Mouse (Mus musculus): ENCODE results near the gene Akap12.
A peak's percentile ranks its signal among the peaks of the same experiment; 100 is the strongest.

Gene Akap12

GRCm38 (mm10) chr10:4364618-4365017 lies 98.4 kb downstream of the Akap12 start:
- no peak for DNase-seq

GRCm38 (mm10) chr10:4370105-4370504 lies 103.9 kb downstream of the Akap12 start:
- DNase-seq = no peak

- peak; percentile 32 to 37 for DNase-seq
Observed at GRCm38 (mm10) chr10:4372011-4372410, 105.8 kb downstream of the Akap12 start.

- DNase-seq = no peak
Observed at GRCm38 (mm10) chr10:4373558-4373957, 107.4 kb downstream of the Akap12 start.

- no peak for DNase-seq
Observed at GRCm38 (mm10) chr10:4374239-4374638, 108.1 kb downstream of the Akap12 start.

GRCm38 (mm10) chr10:4374734-4375133 lies 108.6 kb downstream of the Akap12 start:
- no peak for DNase-seq

- DNase-seq = no peak
Observed at GRCm38 (mm10) chr10:4375267-4375666, 109.1 kb downstream of the Akap12 start.

- no peak for DNase-seq
Observed at GRCm38 (mm10) chr10:4376461-4376860, 110.3 kb downstream of the Akap12 start.

GRCm38 (mm10) chr10:4376931-4377330 lies 110.8 kb downstream of the Akap12 start:
- DNase-seq = no peak

GRCm38 (mm10) chr10:4380748-4381147 lies 114.6 kb downstream of the Akap12 start:
- no peak for DNase-seq

GRCm38 (mm10) chr10:4384244-4384643 lies 118.1 kb downstream of the Akap12 start:
- no peak for DNase-seq

- DNase-seq = peak; percentile 95
Observed at GRCm38 (mm10) chr10:4386609-4387591, 120.7 kb downstream of the Akap12 start.

- peak; percentile 60 to 65 for DNase-seq
Observed at GRCm38 (mm10) chr10:4387701-4388383, 121.7 kb downstream of the Akap12 start, which contains the start of gene Zbtb2. Gene Zbtb2 (minus strand): TSS chr10:4388108.

GRCm38 (mm10) chr10:4388384-4388745 lies 122.2 kb downstream of the Akap12 start:
- DNase-seq = no peak

GRCm38 (mm10) chr10:4389036-4389435 lies 122.9 kb downstream of the Akap12 start:
- DNase-seq = no peak

- DNase-seq = no peak
Observed at GRCm38 (mm10) chr10:4389461-4390112, 123.4 kb downstream of the Akap12 start.

GRCm38 (mm10) chr10:4390550-4390949 lies 124.4 kb downstream of the Akap12 start:
- DNase-seq = no peak

GRCm38 (mm10) chr10:4391076-4391475 lies 124.9 kb downstream of the Akap12 start:
- no peak for DNase-seq

GRCm38 (mm10) chr10:4391851-4392250 lies 125.7 kb downstream of the Akap12 start:
- DNase-seq = peak; percentile 45

- DNase-seq = no peak
Observed at GRCm38 (mm10) chr10:4395321-4395720, 129.1 kb downstream of the Akap12 start.

GRCm38 (mm10) chr10:4398058-4398457 lies 131.9 kb downstream of the Akap12 start:
- no peak for DNase-seq

- DNase-seq = peak; percentile 57 to 62
Observed at GRCm38 (mm10) chr10:4404895-4405491, 138.8 kb downstream of the Akap12 start.

- DNase-seq = no peak
Observed at GRCm38 (mm10) chr10:4405511-4405910, 139.3 kb downstream of the Akap12 start.

Data from B cell, adult 2 months (primary cell).